Mouse (Mus musculus): ENCODE data around the gene Cd151.

GRCm38 (mm10) chr7:141468164-141468521 lies 951 bp downstream of the Cd151 start:
- TF ChIP-seq CTCF (IDR thresholded peaks at IDR 0.05; ENCODE audit: borderline replicate concordance, extremely low read depth, insufficient read depth, insufficient read length) (no peak), POLR2A (IDR thresholded peaks at IDR 0.05; ENCODE audit: borderline replicate concordance, extremely low read depth, insufficient read depth, insufficient read length, poor library complexity, severe bottlenecking) (no peak)

Data from brain, embryonic 14.5 days (tissue).